Mouse (Mus musculus): ENCODE data around the gene Stk11. TPM values are rescaled to one million over a fixed set of nuclear protein-coding genes. Genes with fewer than 3 reads are reported as not detected.
A peak's percentile ranks its signal among the peaks of the same experiment; 100 is the strongest.

Gene Stk11
- polyA plus RNA-seq, 1 experiment from 2014 or later: 23.2 TPM

GRCm38 (mm10) chr10:80143664-80144063 is 28.1 kb downstream of the Stk11 start:
- DNase-seq (ENCODE audit: low spot score): no peak

GRCm38 (mm10) chr10:80144159-80144558 is 28.6 kb downstream of the Stk11 start:
- no peak for DNase-seq (ENCODE audit: low spot score)

- peak; percentile 61 for DNase-seq (ENCODE audit: low spot score)
Observed at GRCm38 (mm10) chr10:80144864-80145838, 29.5 kb downstream of the Stk11 start.

DNA sequence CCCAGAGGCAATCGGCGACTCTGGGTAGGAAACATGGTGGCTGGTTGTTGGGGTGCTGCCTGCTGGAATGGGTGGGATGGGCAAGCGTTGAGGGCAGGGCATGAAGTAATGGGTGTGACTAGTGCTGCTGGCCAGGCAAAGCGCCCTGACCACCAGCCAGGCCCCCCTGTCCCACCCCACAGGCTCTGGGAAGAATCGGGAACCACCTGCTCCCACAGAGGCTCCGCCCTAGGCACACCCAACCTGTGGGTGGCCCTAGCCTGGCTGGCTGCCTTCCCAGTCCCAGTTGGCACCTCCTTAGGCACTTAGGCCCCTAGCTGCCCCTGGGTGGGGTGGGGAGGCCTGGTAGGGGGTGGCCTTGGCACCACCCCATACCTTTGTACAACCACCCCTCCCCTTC is 30.3 kb downstream of the Stk11 start:
- DNase-seq (ENCODE audit: low spot score): no peak

DNA sequence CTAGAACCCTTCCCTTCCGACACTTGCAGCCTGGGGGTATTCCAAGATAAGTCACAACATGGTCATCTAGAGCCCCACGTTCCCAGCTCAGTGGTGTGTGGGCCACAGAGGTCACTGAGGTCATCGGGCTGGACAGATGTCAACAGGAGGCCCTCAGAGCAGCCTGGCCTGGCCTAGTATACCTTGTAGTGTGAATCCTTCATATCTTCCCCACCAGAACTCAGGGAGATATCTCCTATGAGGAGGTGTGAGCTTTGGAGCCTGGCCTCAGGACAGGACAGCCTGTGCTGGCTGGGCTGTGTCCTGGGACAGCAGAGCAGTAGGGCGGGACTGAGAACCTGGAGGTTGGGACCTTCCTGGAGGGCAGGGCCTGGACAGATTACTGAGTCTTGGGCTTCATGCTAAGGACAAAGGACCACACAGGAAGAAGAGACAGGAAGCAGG is 31.0 kb downstream of the Stk11 start:
- DNase-seq (ENCODE audit: low spot score): no peak

GRCm38 (mm10) chr10:80147146-80147718 is 31.6 kb downstream of the Stk11 start:
- DNase-seq (ENCODE audit: low spot score): no peak

GRCm38 (mm10) chr10:80147719-80148601 is 32.4 kb downstream of the Stk11 start, which contains the start of gene Midn:
TSS of gene Midn (plus strand) at chr10:80148272.
- peak; percentile 67 for DNase-seq (ENCODE audit: low spot score)

- DNase-seq (ENCODE audit: low spot score): peak; percentile 92
Observed at GRCm38 (mm10) chr10:80148610-80149290, 33.1 kb downstream of the Stk11 start.

- DNase-seq (ENCODE audit: low spot score): peak; percentile 99
Observed at GRCm38 (mm10) chr10:80149291-80150225, 34.0 kb downstream of the Stk11 start.

DNA sequence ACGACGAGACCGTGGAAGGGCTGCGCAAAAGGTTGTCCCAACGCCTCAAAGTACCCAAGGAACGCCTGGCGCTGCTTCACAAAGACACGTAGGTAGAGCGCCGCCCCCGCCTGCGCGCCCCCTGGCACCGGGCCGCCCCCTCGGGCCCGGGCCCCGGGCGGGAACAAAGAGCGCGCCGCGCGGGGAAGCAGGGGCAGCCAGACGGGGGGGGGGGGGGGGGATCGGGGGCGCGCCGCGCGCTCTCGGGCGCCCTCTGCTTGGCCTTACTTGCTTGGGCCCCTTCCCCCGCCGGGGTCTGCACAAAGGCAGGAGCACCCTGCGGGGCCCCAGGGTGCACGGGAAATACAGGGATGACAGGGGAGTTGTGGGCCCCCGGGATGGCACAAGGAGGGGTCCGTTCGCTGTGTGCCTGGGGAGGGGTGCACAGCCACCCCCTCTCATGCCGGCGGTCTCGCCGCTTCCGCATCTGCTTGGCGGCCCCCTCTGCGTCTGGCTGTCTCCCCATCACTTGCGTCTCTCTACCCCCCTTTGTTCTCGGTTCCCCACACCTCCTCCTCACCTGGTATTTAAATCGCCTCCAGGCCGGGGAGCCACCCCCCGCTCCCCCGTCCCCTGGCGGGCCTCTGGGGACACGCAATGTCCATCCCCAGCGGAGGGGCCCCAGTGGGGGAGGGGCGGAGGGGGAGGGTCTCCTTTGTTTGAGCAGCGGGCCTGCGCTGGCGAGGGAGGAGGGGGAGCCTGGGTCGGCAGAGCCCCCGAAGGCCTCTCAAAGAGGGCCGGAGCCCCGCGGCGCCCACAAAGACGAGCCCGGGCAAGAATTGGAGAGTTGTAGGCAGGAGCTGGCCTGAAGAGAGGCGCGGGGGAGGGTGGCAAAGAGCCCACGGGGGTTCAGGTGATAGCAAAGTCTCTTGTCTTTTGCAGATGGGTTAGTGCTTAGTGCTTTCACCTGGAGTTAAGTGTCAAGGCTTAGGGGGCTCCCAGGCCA is 34.9 kb downstream of the Stk11 start:
- DNase-seq (ENCODE audit: low spot score): peak; percentile 88

DNA sequence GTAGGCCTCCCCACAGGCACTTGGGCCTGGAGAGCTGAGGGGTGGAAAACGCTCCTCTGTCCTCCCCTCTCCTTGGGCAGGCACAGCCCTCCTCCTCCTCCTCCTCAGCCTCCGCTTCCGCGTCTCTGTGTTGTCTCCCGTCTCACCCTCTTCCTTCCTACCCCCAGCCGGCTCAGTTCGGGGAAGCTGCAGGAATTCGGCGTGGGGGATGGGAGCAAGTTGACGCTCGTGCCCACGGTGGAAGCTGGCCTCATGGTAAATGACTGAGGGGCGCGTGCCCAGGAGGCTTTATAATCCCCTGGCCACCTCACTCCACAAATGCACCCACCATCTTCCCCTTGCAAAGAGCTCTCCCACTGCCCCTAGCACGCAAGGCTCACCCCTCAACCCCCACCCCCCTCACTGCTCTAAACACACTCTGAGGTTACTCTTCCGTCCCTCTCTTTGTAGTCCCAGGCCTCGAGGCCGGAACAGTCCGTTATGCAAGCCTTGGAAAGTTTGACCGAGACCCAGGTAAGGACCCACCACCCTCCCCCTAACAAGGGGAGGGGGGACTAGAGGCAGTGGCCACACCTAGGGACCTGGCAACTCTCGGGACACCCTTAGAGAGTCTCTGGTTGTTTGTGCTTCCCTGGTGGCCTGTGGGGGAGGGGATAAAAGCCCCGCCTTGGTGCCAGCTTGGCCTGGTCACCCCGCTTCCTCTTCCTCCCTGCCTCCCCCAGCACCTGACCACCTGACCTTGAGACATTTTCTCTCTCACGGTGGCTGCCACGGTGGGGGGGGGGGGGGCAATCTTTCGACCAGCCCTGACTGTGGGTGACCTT is 35.8 kb downstream of the Stk11 start:
- DNase-seq (ENCODE audit: low spot score): no peak

DNA sequence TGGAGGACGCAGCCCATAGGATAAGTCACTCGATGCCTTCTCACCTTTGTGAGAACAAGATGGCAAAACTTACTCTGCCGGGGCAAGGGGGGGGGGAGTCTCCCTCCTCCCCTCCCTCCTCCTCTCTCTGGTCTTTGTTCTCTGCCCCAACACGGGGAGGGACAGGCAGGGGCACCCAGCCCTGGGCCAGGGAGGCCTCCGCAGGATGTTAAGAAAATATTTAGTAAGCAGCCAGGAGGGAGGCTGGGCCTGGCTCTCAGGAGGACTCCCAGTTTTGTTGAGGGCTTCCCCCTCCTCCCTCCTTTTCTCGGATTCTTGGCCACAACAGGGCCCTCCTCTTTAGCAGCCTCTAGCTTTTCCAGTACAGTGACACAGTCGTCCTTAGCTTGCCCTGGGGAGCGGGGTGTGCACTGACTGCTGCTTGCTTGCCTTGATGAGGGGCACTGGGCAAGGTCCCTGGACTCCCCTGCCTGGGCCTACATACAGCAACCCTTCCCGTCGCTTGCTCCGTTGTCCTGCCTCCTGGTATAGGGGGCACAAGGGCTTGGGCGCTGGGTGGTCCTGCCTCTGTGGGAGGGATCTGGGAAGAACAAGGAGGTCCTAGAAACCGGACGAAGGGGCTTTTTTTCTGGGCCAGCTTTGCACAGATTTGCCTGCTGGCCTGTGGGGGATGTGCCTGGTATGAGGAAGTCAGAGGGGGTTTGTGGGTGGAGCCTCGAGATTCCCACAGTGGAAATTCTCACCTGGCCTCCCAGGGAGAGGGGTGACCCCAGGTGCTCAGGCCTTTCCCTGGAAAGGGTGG is 36.7 kb downstream of the Stk11 start:
- DNase-seq (ENCODE audit: low spot score): no peak

- DNase-seq (ENCODE audit: low spot score): no peak
Observed at GRCm38 (mm10) chr10:80152873-80153260, 37.3 kb downstream of the Stk11 start.

DNA sequence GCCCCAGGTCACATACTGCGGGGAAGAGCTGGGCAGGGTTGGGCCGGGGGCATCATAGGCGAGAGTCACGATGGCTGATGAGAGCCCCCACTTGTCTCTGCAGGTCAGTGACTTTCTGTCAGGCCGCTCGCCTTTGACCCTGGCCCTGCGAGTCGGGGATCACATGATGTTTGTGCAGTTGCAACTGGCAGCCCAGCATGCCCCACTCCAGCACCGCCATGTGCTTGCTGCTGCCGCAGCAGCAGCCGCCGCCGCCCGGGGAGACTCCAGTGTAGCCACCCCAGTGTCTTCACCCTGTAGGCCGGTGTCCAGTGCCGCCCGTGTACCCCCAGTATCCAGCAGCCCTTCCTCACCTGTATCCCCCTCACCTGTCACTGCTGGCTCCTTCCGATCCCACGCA is 38.1 kb downstream of the Stk11 start:
- DNase-seq (ENCODE audit: low spot score): no peak

DNA sequence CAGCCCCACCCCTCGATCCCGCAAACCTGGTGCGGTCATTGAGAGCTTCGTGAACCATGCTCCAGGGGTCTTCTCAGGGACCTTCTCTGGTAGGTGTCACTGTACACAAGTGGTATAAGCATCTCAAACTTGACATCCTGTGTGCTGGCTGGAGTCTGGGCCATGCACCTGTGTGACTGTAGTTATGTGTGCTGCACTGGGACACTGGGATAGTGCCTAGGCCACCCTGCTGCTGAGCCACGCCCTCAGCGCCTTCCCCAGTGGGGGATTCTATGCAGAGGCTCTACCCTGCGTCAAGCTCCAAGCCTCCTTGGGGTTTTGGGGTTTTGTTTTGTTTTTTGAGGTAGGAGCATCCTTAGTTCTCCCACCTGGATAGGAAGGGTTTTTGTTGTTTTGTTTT is 38.8 kb downstream of the Stk11 start:
- no peak for DNase-seq (ENCODE audit: low spot score)

GRCm38 (mm10) chr10:80155277-80155676 is 39.7 kb downstream of the Stk11 start:
- no peak for DNase-seq (ENCODE audit: low spot score)

Data from thymus, postnatal 0 days (tissue).